Mouse (Mus musculus): ENCODE measurements around the gene Lman2l. TPM values are rescaled to one million over a fixed set of nuclear protein-coding genes. Genes with fewer than 3 reads are reported as not detected.
A peak's percentile ranks its signal among the peaks of the same experiment; 100 is the strongest.

The Lman2l gene
- 10 to 100 TPM; 72.1 to 77.4 TPM for total RNA-seq (2021)
- long read RNA-seq, transcript Lman2l-204 (8 exons, 3,378 nt) = minor isoform, 9 of 116 reads
- long read RNA-seq, transcript Lman2l-202 (9 exons, 2,290 nt) = major isoform, 75 of 116 reads
- long read RNA-seq, partial matches to known transcripts = 5 of 116 reads
- long read RNA-seq, other reads (novel, unspliced or antisense) = 27 of 116 reads

DNA sequence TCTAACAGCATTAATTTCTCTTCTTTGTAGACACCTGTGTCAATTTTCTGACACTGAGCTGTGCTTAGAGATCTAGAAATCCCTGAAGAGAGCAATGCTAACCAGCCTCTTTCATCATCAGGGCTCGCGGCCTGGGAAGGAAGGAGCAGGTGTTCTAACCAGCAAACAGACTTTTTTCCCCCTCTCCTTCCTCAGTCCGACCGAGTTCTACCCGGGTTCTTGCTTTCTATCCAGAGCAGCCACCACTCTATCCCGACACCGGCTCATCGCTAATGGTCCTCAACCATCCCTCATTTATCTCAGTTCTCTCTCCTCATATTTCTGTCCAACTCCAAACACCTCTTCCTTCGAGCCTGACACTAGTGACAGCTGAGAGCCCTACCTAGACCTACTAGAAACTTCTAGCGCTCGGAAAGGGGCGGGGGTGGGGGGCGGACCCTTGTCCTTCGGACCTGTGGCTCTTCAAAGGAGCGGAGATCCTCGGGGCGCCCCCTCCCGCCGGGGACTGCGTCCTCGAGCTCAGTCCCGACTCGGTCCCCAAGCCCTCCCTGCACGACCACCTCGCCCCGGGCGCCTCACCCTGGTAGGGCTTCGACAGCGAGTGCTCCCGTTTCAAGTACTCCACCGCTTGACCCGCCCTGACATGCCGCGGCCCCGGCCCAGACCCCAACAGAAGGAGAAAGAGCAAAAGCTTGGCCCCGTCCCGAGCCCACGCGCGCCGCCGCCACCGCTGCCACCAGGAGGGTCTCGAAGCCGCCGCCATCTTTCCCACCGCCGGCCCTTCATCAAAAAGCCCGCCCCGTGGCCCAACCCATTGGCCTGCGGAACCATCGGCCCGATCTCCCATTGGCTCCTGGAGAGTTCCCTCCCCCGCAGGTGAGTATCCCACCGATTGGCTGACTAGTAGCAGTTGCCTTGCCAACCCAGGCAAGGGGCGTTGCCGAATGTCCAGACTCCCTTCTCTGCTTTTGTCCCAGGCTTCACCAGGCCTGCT lies at the start of gene Lman2l:
TSS of gene Lman2l (minus strand) at position 801 of the 994 bp plus-strand sequence.
- DNase-seq (ENCODE audit: low spot score in 2 of 2) = peak; percentile 95 to 99

DNA sequence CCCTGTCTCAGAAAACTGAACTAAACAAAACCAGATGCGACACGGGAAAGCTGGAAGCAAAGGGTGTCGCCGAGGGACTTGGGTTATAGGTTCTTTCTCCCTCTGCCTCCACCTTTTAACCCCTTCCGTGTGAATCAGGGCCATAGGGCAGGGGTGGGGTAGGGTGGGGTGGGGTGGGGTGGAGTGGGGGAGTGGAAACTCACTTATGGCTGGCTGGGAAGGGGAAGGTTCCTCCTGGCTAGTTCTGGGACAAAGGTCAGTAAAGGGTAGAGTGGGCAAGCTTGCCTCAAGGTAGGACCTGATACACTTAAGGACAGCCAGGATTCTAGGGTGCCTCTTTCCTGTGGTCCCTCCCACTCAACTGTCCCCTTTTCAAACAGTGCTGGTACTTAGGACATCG lies 48.2 kb upstream of the Lman2l start:
- DNase-seq (ENCODE audit: low spot score in 2 of 2) = no peak

DNA sequence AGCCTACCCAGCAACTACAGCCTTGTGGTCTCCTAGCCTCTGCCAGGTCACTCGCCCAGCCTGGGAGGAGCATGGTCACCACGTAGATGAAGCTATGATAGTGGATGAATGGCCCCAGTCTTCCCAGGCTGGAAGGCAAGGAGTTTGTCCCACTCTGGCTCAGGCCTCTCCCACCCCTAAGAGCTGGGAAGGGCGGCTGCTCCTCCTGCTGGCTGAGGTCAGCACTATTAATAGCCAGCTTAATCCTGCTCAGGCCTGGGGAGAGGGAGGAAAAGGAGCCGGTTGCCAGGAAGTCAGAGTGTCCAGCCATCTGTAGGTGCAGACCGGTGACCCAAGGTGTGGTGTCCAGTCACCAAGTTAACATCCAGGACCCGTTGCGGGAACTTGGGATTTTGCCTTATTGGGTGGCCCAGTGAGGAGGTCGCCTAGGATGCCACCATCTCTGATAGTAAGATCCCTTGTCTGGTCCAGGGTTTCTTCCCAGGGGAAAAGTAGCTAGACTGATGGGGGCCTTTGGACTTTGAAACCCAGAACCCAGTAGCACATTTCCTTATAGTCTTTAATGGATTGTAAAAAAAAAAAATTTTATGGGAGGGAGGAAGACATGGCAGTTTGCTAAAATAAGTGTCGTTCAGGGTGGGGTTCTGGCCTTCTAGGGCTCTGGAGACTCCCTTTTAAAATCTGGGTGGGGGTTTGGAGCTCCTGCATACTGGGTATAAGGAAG lies 47.5 kb upstream of the Lman2l start:
- no peak for DNase-seq (ENCODE audit: low spot score in 2 of 2)

GRCm38 (mm10) chr1:36489661-36490060 lies 44.6 kb upstream of the Lman2l start:
- DNase-seq (ENCODE audit: low spot score in 2 of 2) = no peak

- no peak for DNase-seq (ENCODE audit: low spot score in 2 of 2)
These were observed 42.0 kb upstream of the Lman2l start for GRCm38 (mm10) chr1:36487111-36487510.

DNA sequence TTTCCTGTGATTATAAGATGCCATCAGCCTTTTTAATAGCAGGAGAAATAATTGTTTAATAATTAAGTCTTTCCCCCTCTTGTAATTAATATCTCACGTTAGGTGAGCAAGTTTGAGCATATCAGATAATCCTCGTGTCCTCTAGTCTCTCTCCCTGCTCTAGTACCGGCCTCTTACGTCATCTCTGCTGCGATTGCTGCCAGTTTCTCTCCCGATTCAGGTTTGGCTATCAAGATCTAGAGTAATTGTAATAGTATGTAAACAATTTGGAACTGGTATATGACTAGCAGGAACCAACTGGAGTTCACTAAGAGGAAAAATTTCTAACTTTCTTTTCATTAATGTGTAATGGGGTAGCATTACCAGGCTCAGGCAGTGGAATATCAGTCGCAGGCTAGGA lies 40.0 kb upstream of the Lman2l start:
- no peak for DNase-seq (ENCODE audit: low spot score in 2 of 2)

DNA sequence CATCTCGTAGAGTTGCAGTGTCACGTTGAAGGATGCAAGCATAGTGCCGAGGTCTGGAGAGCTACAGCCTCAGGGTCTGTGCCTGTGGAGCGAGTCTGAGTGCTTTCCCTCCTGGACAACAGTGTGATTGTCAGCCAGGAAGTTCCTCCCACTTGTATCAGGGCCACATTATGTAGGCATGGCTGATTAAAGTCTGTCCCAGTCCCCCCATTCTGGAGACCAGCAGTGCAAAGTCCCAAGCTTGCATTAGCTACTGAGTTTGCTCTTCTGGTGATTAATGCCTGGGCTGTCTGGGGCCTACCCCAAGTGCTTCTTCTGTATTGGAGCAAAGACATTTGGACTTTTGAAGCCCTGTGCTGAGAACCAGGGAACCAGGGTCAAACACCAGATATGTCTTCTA lies 38.8 kb upstream of the Lman2l start:
- DNase-seq (ENCODE audit: low spot score in 2 of 2) = no peak

DNA sequence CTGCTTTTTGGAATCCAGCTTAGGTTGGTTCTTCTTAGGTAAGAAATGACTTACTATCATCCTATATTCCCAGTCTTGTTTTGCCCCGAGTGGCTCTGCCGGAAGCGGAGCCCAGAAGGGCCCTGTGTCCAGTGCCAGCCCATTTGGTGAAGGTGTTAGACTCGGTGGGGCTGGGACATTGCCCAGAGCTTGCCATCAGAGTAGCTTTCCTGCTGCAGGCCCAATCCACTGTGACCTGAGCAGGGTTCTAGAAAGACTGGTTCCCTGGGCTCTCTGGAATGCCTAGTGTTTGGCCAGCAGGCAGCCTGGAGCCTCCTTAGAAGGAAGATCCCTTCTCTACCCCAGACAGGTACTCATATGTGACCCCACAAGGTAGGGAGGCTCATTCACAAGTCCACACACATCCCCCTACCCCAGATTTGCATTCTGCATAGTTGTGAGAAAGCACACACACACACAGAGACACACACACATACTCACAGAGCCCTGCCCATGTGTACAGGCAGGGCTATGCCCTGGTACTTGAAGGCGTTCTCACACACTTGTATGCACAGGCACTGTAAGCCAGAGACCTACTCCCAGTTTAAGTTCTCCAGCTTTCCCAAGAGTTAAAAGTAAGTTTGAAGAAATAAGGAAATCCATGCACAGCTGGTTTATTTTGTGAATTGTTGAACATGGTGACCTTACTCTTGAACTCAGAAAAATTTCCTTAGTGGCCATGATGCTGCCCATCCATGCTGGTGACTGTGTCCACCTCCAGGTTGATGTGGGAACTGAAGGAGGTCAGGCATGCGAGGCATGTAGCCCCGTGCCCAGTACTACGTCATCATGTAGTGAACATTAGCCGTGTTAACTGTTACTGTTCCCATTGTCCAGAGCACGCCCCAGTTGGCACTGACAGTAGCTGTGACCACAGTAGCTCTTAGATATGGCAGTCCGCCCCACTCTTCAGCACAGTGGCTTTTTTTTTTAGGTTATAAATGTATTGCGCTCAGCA lies 35.1 kb upstream of the Lman2l start:
- no peak for DNase-seq (ENCODE audit: low spot score in 2 of 2)

GRCm38 (mm10) chr1:36478343-36478795 lies 33.3 kb upstream of the Lman2l start:
- no peak for DNase-seq (ENCODE audit: low spot score in 2 of 2)

DNA sequence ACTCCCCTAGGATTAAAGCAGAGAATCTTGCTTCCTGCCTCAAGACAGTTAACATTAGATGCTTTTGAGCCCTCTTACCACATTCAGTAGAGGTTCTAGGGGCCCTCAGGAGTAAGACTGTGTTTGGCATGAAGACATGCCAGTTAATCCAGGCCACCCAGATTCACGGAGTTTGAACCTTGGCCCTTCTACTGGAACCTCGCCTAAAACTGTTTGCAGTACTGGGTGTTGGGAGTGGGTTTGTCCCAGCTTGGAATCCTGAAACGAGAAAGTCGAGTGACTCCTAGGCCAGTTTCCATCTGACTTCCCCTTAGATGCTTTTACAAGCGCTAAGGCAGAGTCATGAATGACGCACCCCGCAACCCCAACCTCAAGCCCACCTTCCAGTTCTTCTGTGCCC lies 31.4 kb upstream of the Lman2l start:
- DNase-seq (ENCODE audit: low spot score in 2 of 2) = no peak

GRCm38 (mm10) chr1:36475480-36476110 lies 30.5 kb upstream of the Lman2l start:
- no peak for DNase-seq (ENCODE audit: low spot score in 2 of 2)

- DNase-seq (ENCODE audit: low spot score in 2 of 2) = no peak
These were observed 29.6 kb upstream of the Lman2l start for GRCm38 (mm10) chr1:36474646-36475045.

GRCm38 (mm10) chr1:36473211-36473780 lies 28.2 kb upstream of the Lman2l start:
- no peak for DNase-seq (ENCODE audit: low spot score in 2 of 2)

DNA sequence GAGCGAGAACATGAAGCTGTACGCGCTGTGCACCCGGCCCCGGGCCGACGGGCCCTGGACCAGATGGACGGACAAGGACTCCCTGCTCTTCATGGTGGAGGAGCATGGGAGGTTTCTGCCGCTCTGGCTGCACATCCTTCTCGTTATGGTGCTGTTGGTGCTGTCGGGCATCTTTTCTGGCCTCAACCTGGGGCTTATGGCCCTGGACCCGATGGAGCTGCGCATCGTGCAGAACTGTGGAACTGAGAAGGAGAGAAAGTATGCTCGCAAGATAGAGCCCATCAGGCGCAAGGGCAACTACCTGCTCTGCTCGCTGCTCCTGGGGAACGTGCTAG lies 27.0 kb upstream of the Lman2l start:
- DNase-seq (ENCODE audit: low spot score in 2 of 2) = no peak

DNA sequence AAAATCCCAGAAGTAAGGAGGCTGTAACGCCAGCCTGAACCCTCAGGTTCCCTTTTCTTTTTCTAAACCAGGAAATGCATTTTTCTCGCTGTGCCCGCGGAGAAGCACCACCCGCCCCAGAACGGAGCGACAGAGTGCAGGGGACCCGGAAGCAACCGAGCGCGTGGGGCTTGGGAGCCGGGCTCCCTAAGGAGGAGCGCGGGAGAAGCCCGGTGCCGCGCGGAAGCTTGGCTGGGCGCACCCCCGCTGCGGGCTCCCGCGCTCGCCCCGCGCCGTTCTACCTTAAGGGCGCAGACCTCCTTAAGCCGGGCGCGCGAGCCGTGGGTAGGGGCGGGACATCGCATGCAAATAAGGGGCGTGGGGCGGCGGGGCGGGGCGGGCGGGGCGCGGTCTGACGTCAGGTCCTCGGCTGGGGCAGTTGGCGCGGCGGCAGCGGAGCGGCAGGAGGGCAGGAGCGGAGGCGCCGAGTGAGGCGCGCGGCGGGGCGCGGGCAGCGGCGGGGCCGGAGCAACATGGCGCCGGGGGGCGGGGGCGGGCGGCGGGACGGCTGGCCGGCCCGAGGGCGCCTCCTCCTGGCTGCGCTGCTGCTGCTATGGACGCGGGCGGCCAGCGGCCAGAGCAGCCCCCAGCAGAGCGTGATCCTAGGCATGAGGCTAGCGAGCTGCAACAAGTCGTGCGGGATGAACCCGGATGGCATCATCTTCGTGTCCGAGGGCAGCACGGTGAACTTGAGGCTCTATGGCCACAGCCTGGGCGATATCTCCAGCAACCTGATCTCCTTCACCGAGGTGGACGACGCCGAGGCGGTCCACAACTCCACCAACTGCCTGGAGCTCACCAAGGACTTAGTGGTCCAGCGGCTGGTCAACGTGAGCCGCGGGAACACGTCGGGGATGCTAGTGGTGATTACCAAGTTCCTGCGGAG lies 26.4 kb upstream of the Lman2l start, which contains the start of gene Cnnm4:
TSS of gene Cnnm4 (plus strand) at position 440 of the 925 bp plus-strand sequence.
- DNase-seq (ENCODE audit: low spot score in 2 of 2) = peak; percentile 75 to 86

DNA sequence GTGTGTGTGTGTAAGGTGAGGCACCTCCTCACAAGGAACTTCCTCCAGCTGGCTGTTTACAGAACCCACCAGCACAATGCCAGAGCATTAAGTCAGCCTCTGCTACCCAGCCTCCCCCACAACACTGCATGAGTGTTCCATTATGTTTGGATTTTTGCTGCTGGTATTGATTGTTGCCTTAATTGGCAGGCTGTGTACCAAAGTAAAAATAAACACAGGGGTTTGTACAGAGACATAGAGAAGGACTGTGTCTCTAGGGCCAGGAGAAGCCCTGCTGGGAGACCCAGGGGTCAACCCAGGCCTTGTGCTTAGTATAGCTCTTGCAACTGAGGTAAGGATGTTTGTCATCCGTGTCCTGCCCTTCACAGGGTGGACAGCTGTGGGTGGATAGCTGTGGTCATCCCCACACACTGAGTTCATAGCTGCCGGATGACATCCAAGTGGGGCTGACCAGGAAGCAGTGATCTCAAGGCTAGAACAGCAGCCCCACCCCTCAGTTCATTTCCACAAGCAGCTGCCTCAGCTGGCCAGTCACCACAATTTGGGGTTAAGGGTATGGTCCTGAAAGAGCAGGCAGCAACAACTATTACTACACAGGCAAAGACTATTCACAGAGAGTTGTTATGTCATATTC lies 24.9 kb upstream of the Lman2l start:
- peak in 1 of 2 experiments; percentile 40 for DNase-seq (ENCODE audit: low spot score in 2 of 2)

GRCm38 (mm10) chr1:36467446-36467845 lies 22.4 kb upstream of the Lman2l start:
- no peak for DNase-seq (ENCODE audit: low spot score in 2 of 2)

- DNase-seq (ENCODE audit: low spot score in 2 of 2) = no peak
These were observed 20.6 kb upstream of the Lman2l start for GRCm38 (mm10) chr1:36465641-36466160.
